Mouse (Mus musculus) adrenal gland, postnatal 25 days (tissue): ENCODE data around the gene Ctsc. TPM values are rescaled to one million over a fixed set of nuclear protein-coding genes. Genes with fewer than 3 reads are reported as not detected.
"Not testable (repeated sequence)": the region's sequence is repeated elsewhere in the genome, so short reads cannot be mapped to it uniquely, and the experiment has no call there.

ENCODE experiments used
- DNase-seq: peaks from one replicate; pipeline ENCODE4 v3.0.0; 2021; ENCODE audit warnings: mixed read lengths
- long read RNA-seq: library from polyadenylated mRNA; stranded (forward); transcript quantifications from one replicate; pipeline ENCODE4 v2.0.0, GENCODE M21; 2021
- total RNA-seq: library from RNA; stranded (reverse); gene quantifications from 2 replicates; pipeline ENCODE4 v1.2.3, GENCODE M21; 2021

Ctsc gene
- total RNA-seq: 9.6 and 12.3 TPM in 2 replicates
- long read RNA-seq, transcript Ctsc-201 (7 exons, 2,493 nt): major isoform, 64 of 71 reads
- long read RNA-seq, partial matches to known transcripts: 1 of 71 reads
- long read RNA-seq, other reads (novel, unspliced or antisense): 5 of 71 reads

- peak; percentile 33 for DNase-seq
Observed at GRCm38 (mm10) chr7:88277858-88278627, at the start of gene Ctsc. TSS of gene Ctsc (plus strand) at chr7:88278085.

GRCm38 (mm10) chr7:88229051-88229450, 48.8 kb upstream of the Ctsc start:
- no peak for DNase-seq

GRCm38 (mm10) chr7:88230121-88230520, 47.8 kb upstream of the Ctsc start:
- no peak for DNase-seq

- no peak for DNase-seq
Observed at GRCm38 (mm10) chr7:88230756-88231522, 46.9 kb upstream of the Ctsc start.

GRCm38 (mm10) chr7:88243059-88243458, 34.8 kb upstream of the Ctsc start:
- no peak for DNase-seq

- no peak for DNase-seq
Observed at GRCm38 (mm10) chr7:88244462-88244861, 33.4 kb upstream of the Ctsc start.

- DNase-seq: not testable (repeated sequence)
Observed at GRCm38 (mm10) chr7:88250380-88250779, 27.5 kb upstream of the Ctsc start.

- DNase-seq: no peak
Observed at GRCm38 (mm10) chr7:88251535-88251934, 26.4 kb upstream of the Ctsc start.

GRCm38 (mm10) chr7:88252129-88252528, 25.8 kb upstream of the Ctsc start:
- no peak for DNase-seq

- DNase-seq: no peak
Observed at GRCm38 (mm10) chr7:88254884-88255283, 23.0 kb upstream of the Ctsc start.

- no peak for DNase-seq
Observed at GRCm38 (mm10) chr7:88259155-88259925, 18.5 kb upstream of the Ctsc start.

GRCm38 (mm10) chr7:88261799-88262198, 16.1 kb upstream of the Ctsc start:
- no peak for DNase-seq

GRCm38 (mm10) chr7:88264861-88265260, 13.0 kb upstream of the Ctsc start:
- DNase-seq: no peak

GRCm38 (mm10) chr7:88269913-88270312, 8.0 kb upstream of the Ctsc start:
- DNase-seq: no peak

- no peak for DNase-seq
Observed at GRCm38 (mm10) chr7:88271531-88271930, 6.4 kb upstream of the Ctsc start.

- DNase-seq: no peak
Observed at GRCm38 (mm10) chr7:88276914-88277765, 745 bp upstream of the Ctsc start.

- no peak for DNase-seq
Observed at GRCm38 (mm10) chr7:88278628-88279196, 827 bp downstream of the Ctsc start.

GRCm38 (mm10) chr7:88285276-88285675, 7.4 kb downstream of the Ctsc start:
- DNase-seq: no peak

GRCm38 (mm10) chr7:88291036-88291435, 13.2 kb downstream of the Ctsc start:
- no peak for DNase-seq

GRCm38 (mm10) chr7:88292044-88292443, 14.2 kb downstream of the Ctsc start:
- no peak for DNase-seq

GRCm38 (mm10) chr7:88293907-88294306, 16.0 kb downstream of the Ctsc start:
- no peak for DNase-seq
